Mouse (Mus musculus) layer of hippocampus, postnatal 25 days (tissue): ENCODE data around the gene Zfp740. TPM values are rescaled to one million over a fixed set of nuclear protein-coding genes. Genes with fewer than 3 reads are reported as not detected.
"Not testable (repeated sequence)": the region's sequence is repeated elsewhere in the genome, so short reads cannot be mapped to it uniquely, and the experiment has no call there.

Source experiments
- DNase-seq, 2 experiments: peaks; one replicate each; pipeline ENCODE4 v3.0.0; 2022; ENCODE audit warnings: mixed read lengths in 2 of 2, low spot score in 1 of 2; ENCODE audit errors: extremely low spot score in 1 of 2
- total RNA-seq, 2 experiments: library from RNA; stranded (reverse); gene quantifications; 2 replicates each; pipeline ENCODE4 v1.2.3; 2021

Gene Zfp740
- total RNA-seq, result 10 to 100 TPM; 66.6 to 70.2 TPM

- DNase-seq, result peak; percentile 76 to 88
Measured at GRCm38 (mm10) chr15:102202971-102203834, at the start of gene Zfp740. TSS of gene Zfp740 (plus strand) at chr15:102203249.

- DNase-seq, result not testable (repeated sequence)
Measured at GRCm38 (mm10) chr15:102155006-102155405, 48.0 kb upstream of the Zfp740 start.

GRCm38 (mm10) chr15:102156836-102157235, 46.2 kb upstream of the Zfp740 start:
- no peak for DNase-seq

- DNase-seq, result no peak
Measured at GRCm38 (mm10) chr15:102160415-102161060, 42.5 kb upstream of the Zfp740 start.

GRCm38 (mm10) chr15:102163900-102164693, 39.0 kb upstream of the Zfp740 start:
- DNase-seq, result no peak

- no peak for DNase-seq
Measured at GRCm38 (mm10) chr15:102165468-102166100, 37.5 kb upstream of the Zfp740 start.

- DNase-seq, result no peak
Measured at GRCm38 (mm10) chr15:102167620-102168021, 35.4 kb upstream of the Zfp740 start.

GRCm38 (mm10) chr15:102169064-102169463, 34.0 kb upstream of the Zfp740 start:
- DNase-seq, result no peak

- DNase-seq, result no peak
Measured at GRCm38 (mm10) chr15:102173581-102173980, 29.5 kb upstream of the Zfp740 start.

GRCm38 (mm10) chr15:102175736-102176319, 27.2 kb upstream of the Zfp740 start:
- DNase-seq, result no peak

- no peak for DNase-seq
Measured at GRCm38 (mm10) chr15:102176571-102177316, 26.3 kb upstream of the Zfp740 start.

- DNase-seq, result no peak
Measured at GRCm38 (mm10) chr15:102177417-102177816, 25.6 kb upstream of the Zfp740 start.

GRCm38 (mm10) chr15:102178279-102178678, 24.8 kb upstream of the Zfp740 start:
- DNase-seq, result peak; percentile 77 to 95

- no peak for DNase-seq
Measured at GRCm38 (mm10) chr15:102179106-102179505, 23.9 kb upstream of the Zfp740 start.

GRCm38 (mm10) chr15:102179924-102180323, 23.1 kb upstream of the Zfp740 start:
- DNase-seq, result no peak

- DNase-seq, result no peak
Measured at GRCm38 (mm10) chr15:102183076-102183475, 20.0 kb upstream of the Zfp740 start.

- DNase-seq, result no peak
Measured at GRCm38 (mm10) chr15:102186239-102186638, 16.8 kb upstream of the Zfp740 start.

GRCm38 (mm10) chr15:102188096-102188495, 15.0 kb upstream of the Zfp740 start:
- no peak for DNase-seq

GRCm38 (mm10) chr15:102188883-102189282, 14.2 kb upstream of the Zfp740 start:
- no peak for DNase-seq
